Mouse (Mus musculus) neural tube, embryonic 13.5 days (tissue): ENCODE data around the gene Gm6020. TPM values are rescaled to one million over a fixed set of nuclear protein-coding genes. Genes with fewer than 3 reads are reported as not detected.
A peak's percentile ranks its signal among the peaks of the same experiment; 100 is the strongest.
"Not testable (repeated sequence)": the region's sequence is repeated elsewhere in the genome, so short reads cannot be mapped to it uniquely, and the experiment has no call there.

Source experiments
- ATAC-seq: fragments of 200-750 bp; cut with Nextera tagmentation; 2 replicates; pipeline ENCODE4 v1.8.0; 2017; ENCODE audit warnings: low read depth, mild to moderate bottlenecking, moderate TSS enrichment, moderate library complexity
- H3K27ac ChIP-seq: fragments of 300-500 bp; sonication (generic); replicated peaks from 2 replicates; pipeline ENCODE4 v1.5.1; 2015; ENCODE audit warnings: moderate library complexity, mild to moderate bottlenecking, inconsistent platforms
- H3K27me3 ChIP-seq: fragments of 300-500 bp; sonication (generic); 2 replicates; pipeline ENCODE4 v1.6.1; 2015; ENCODE audit warnings: mild to moderate bottlenecking, inconsistent platforms
- H3K36me3 ChIP-seq: fragments of 300-500 bp; sonication (generic); 2 replicates; pipeline ENCODE4 v1.6.1; 2015; ENCODE audit warnings: mild to moderate bottlenecking, inconsistent platforms
- H3K4me1 ChIP-seq: fragments of 300-500 bp; sonication (generic); replicated peaks from 2 replicates; pipeline ENCODE4 v1.6.1; 2015; ENCODE audit warnings: inconsistent platforms
- H3K4me2 ChIP-seq: fragments of 300-500 bp; sonication (generic); 2 replicates; pipeline ENCODE4 v1.6.1; 2015; ENCODE audit warnings: inconsistent platforms, mild to moderate bottlenecking, moderate library complexity
- H3K4me3 ChIP-seq: fragments of 300-500 bp; sonication (generic); 2 replicates; pipeline ENCODE4 v1.5.1; 2015; ENCODE audit warnings: mild to moderate bottlenecking, inconsistent platforms
- H3K9ac ChIP-seq: fragments of 300-500 bp; sonication (generic); 2 replicates; pipeline ENCODE4 v1.6.1; 2015; ENCODE audit warnings: moderate library complexity, mild to moderate bottlenecking, inconsistent platforms
- H3K9me3 ChIP-seq: fragments of 300-500 bp; sonication (generic); 2 replicates; pipeline ENCODE4 v1.6.1; 2016; ENCODE audit warnings: inconsistent platforms
- WGBS: fragments of 180-500 bp; shearing (Covaris S2); methylation state at CpG from one replicate; pipeline ENCODE4 v1.1.7; 2015; 5-methylcytosine and 5-hydroxymethylcytosine counted together
- polyA plus RNA-seq: library from polyadenylated mRNA; unstranded; fragments of >200 nt; fragmentation: Nextera tagmentation; extraction: Ambion mirVana; gene quantifications from 2 replicates; pipeline ENCODE4 v1.2.1, GENCODE M21; 2015

Gm6020 gene
- polyA plus RNA-seq = not detected in 2 replicates

- not testable (repeated sequence) for H3K27me3 ChIP-seq, ATAC-seq, H3K4me2 ChIP-seq, H3K4me1 ChIP-seq, H3K36me3 ChIP-seq, H3K4me3 ChIP-seq, H3K27ac ChIP-seq, H3K9ac ChIP-seq
- WGBS = 84% methylated on average over 2 of the region's 2 CpGs
- H3K9me3 ChIP-seq = peaks cover 35% of the 10 kb centered on the region
These were observed at the start of gene Gm6020 for GRCm38 (mm10) chr19:61183590-61183989. Gm6020 (plus strand) TSS chr19:61183890.

GRCm38 (mm10) chr19:61138655-61139054 is 45.0 kb upstream of the Gm6020 start:
- 0 out of 2 replicates have a peak, but pooled peaks cover 3% of the 10 kb centered on the region for H3K27me3 ChIP-seq
- peaks cover 17% of the 10 kb centered on the region for H3K4me1 ChIP-seq
- H3K36me3 ChIP-seq = peaks cover 4% of the 10 kb centered on the region; the same call in 1 of the 2 replicates
- H3K4me3 ChIP-seq = no peak overlapping the region
- ATAC-seq = no peak
- no peak overlapping the region for H3K4me2 ChIP-seq
- no peaks in the 10 kb centered on the region for H3K9me3 ChIP-seq
- no peak overlapping the region for H3K9ac ChIP-seq
- H3K27ac ChIP-seq = no peak overlapping the region

GRCm38 (mm10) chr19:61140342-61141206 is 43.1 kb upstream of the Gm6020 start, which contains the start of gene Zfp950:
Zfp950 (minus strand) TSS chr19:61140840.
- Histone ChIP-seq H3K4me3 (peak within 1 kb of the TSS; percentile 76), H3K9me3 (no peaks in the 10 kb centered on the region), H3K4me2 (peak within 1 kb of the TSS; percentile 79), H3K27ac (peak within 1 kb of the TSS; percentile 55; the same call in 1 of the 2 replicates), H3K36me3 (no peaks in the 10 kb centered on the region), H3K9ac (peak within 1 kb of the TSS; percentile 90), H3K4me1 (peaks cover 17% of the 10 kb centered on the region), H3K27me3 (0 out of 2 replicates have a peak, but pooled peaks cover 3% of the 10 kb centered on the region)
- WGBS = under 1% methylated on average over 18 of the region's 18 CpGs
- ATAC-seq = peak; percentile 99

GRCm38 (mm10) chr19:61141299-61141698 is 42.4 kb upstream of the Gm6020 start:
- ATAC-seq = no peak
- Histone ChIP-seq H3K9ac (peak overlapping the region; percentile 90), H3K36me3 (no peaks in the 10 kb centered on the region), H3K27me3 (0 out of 2 replicates have a peak, but pooled peaks cover 3% of the 10 kb centered on the region), H3K4me1 (peaks cover 17% of the 10 kb centered on the region), H3K4me3 (peak overlapping the region; percentile 76), H3K27ac (no peak overlapping the region), H3K9me3 (no peaks in the 10 kb centered on the region), H3K4me2 (peak overlapping the region; percentile 79)
- WGBS = 24% methylated on average over 4 of the region's 4 CpGs

- peak; percentile 50; the same call in 1 of the 2 replicates for ATAC-seq
- peak overlapping the region; percentile 76 for H3K4me2 ChIP-seq
These were observed 32.4 kb upstream of the Gm6020 start for GRCm38 (mm10) chr19:61151372-61151700.

GRCm38 (mm10) chr19:61151701-61152420 is 31.8 kb upstream of the Gm6020 start:
- H3K27ac ChIP-seq = no peak overlapping the region
- H3K4me2 ChIP-seq = peak overlapping the region; percentile 76
- peaks cover 13% of the 10 kb centered on the region for H3K4me1 ChIP-seq
- H3K4me3 ChIP-seq = peak overlapping the region; percentile 41
- WGBS = 6% methylated on average over 27 of the region's 27 CpGs
- peak; percentile 61; the same call in 1 of the 2 replicates for ATAC-seq
- peaks cover 8% of the 10 kb centered on the region; the same call in 1 of the 2 replicates for H3K27me3 ChIP-seq
- no peaks in the 10 kb centered on the region for H3K36me3 ChIP-seq
- H3K9ac ChIP-seq = peak overlapping the region; percentile 62
- no peaks in the 10 kb centered on the region for H3K9me3 ChIP-seq

More at GRCm38 (mm10) chr19:61151372-61151700, 32.4 kb upstream of the Gm6020 start:
- no peaks in the 10 kb centered on the region for H3K36me3 ChIP-seq
- H3K4me3 ChIP-seq = peak overlapping the region; percentile 41
- peak overlapping the region; percentile 62 for H3K9ac ChIP-seq
- no peak overlapping the region for H3K27ac ChIP-seq
- 9% methylated on average over 8 of the region's 8 CpGs for WGBS
- peaks cover 8% of the 10 kb centered on the region; the same call in 1 of the 2 replicates for H3K27me3 ChIP-seq
- no peaks in the 10 kb centered on the region for H3K9me3 ChIP-seq
- H3K4me1 ChIP-seq = peaks cover 13% of the 10 kb centered on the region

GRCm38 (mm10) chr19:61175756-61176324 is 7.8 kb upstream of the Gm6020 start, which contains the start of gene Gm7102:
Gm7102 (minus strand) TSS chr19:61176309.
- Histone ChIP-seq H3K4me2 (peak within 1 kb of the TSS; percentile 53), H3K4me3 (peak within 1 kb of the TSS; percentile 36), H3K9ac (no peak within 1 kb of the TSS), H3K36me3 (no peaks in the 10 kb centered on the region), H3K27ac (no peak within 1 kb of the TSS), H3K4me1 (no peaks in the 10 kb centered on the region), H3K27me3 (peaks cover 7% of the 10 kb centered on the region; the same call in 1 of the 2 replicates), H3K9me3 (peaks cover 7% of the 10 kb centered on the region; the same call in 1 of the 2 replicates)
- ATAC-seq = no peak
- 28% methylated on average over 39 of the region's 39 CpGs for WGBS

- no peak for ATAC-seq
- Histone ChIP-seq H3K4me2 (no peak overlapping the region), H3K4me1 (no peaks in the 10 kb centered on the region), H3K4me3 (no peak overlapping the region), H3K9me3 (no peaks in the 10 kb centered on the region), H3K27me3 (no peaks in the 10 kb centered on the region), H3K9ac (no peak overlapping the region), H3K27ac (no peak overlapping the region), H3K36me3 (no peaks in the 10 kb centered on the region)
- WGBS = 13% methylated on average over 13 of the region's 13 CpGs
These were observed 15.6 kb downstream of the Gm6020 start for GRCm38 (mm10) chr19:61199316-61199715.

GRCm38 (mm10) chr19:61199836-61200235 is 16.1 kb downstream of the Gm6020 start:
- no peak for ATAC-seq
- H3K27me3 ChIP-seq = no peaks in the 10 kb centered on the region
- no peaks in the 10 kb centered on the region for H3K4me1 ChIP-seq
- WGBS = 18% methylated on average over 10 of the region's 10 CpGs
- no peak overlapping the region for H3K9ac ChIP-seq
- no peaks in the 10 kb centered on the region for H3K9me3 ChIP-seq
- no peaks in the 10 kb centered on the region for H3K36me3 ChIP-seq
- no peak overlapping the region for H3K27ac ChIP-seq
- H3K4me2 ChIP-seq = no peak overlapping the region
- no peak overlapping the region for H3K4me3 ChIP-seq

GRCm38 (mm10) chr19:61207506-61207905 is 23.8 kb downstream of the Gm6020 start:
- ATAC-seq = not testable (repeated sequence)
- WGBS = 85% methylated on average over 6 of the region's 6 CpGs

GRCm38 (mm10) chr19:61223706-61224328 is 40.1 kb downstream of the Gm6020 start:
- Histone ChIP-seq H3K4me2 (no peak overlapping the region), H3K9me3 (no peaks in the 10 kb centered on the region), H3K27ac (no peak overlapping the region), H3K36me3 (no peaks in the 10 kb centered on the region), H3K9ac (no peak overlapping the region), H3K4me1 (0 out of 2 replicates have a peak, but pooled peaks cover 4% of the 10 kb centered on the region), H3K4me3 (no peak overlapping the region), H3K27me3 (no peaks in the 10 kb centered on the region)
- no peak for ATAC-seq
- 95% methylated on average over 6 of the region's 6 CpGs for WGBS

More at GRCm38 (mm10) chr19:61207506-61207905, 23.8 kb downstream of the Gm6020 start:
- not testable (repeated sequence) for H3K9me3 ChIP-seq, H3K9ac ChIP-seq, H3K36me3 ChIP-seq, H3K27ac ChIP-seq, H3K4me3 ChIP-seq, H3K4me2 ChIP-seq, H3K4me1 ChIP-seq, H3K27me3 ChIP-seq
